Mouse (Mus musculus) lung, adult 2 months (tissue): Measurements from ENCODE around the gene Pgghg.

Source experiments
- CTCF ChIP-seq: fragments of 200-500 bp; IDR thresholded peaks from 2 replicates; pipeline ENCODE4 v1.5.1; 2011; ENCODE audit warnings: mild to moderate bottlenecking, low read length, control low read depth; ENCODE audit not compliant: insufficient read depth
- POLR2A ChIP-seq: fragments of 200-500 bp; IDR thresholded peaks from 2 replicates; pipeline ENCODE4 v1.6.1; 2011; ENCODE audit warnings: low read depth, mild to moderate bottlenecking, control low read depth, low read length, borderline replicate concordance; ENCODE audit errors: extremely low read depth

GRCm38 (mm10) chr7:140981704-140982103 lies 40.5 kb downstream of the Pgghg start:
- no peak for TF ChIP-seq POLR2A
- no peak for TF ChIP-seq CTCF
